Mouse (Mus musculus): ENCODE results near the gene 2210016F16Rik.
A peak's percentile ranks its signal among the peaks of the same experiment; 100 is the strongest.
"Not testable (repeated sequence)": the region's sequence is repeated elsewhere in the genome, so short reads cannot be mapped to it uniquely, and the experiment has no call there.

The 2210016F16Rik gene

DNA sequence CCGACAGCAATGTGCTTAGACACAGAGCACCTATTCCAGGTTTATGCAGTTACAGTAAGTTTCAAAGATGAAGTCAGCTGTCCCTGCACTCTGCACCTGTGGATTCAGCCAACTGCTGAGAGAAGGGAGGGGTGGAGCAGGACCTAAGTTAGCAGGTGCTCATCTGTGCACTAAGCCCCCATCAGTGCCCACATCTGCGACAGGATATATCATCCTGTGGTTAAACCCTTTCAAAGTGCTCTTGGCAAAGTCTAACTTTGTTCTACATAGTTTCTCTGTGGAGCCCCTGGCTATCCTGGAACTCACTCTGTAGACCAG is 11.9 kb downstream of the 2210016F16Rik start:
- no peak for DNase-seq (ENCODE audit: low spot score in 2 of 2)

GRCm38 (mm10) chr13:58372278-58373152 is 12.5 kb downstream of the 2210016F16Rik start:
- no peak for DNase-seq (ENCODE audit: low spot score in 2 of 2)

- DNase-seq (ENCODE audit: low spot score in 2 of 2) = no peak
Observed at GRCm38 (mm10) chr13:58368835-58369234, 16.2 kb downstream of the 2210016F16Rik start.

- DNase-seq (ENCODE audit: low spot score in 2 of 2) = no peak
Observed at GRCm38 (mm10) chr13:58367641-58368040, 17.4 kb downstream of the 2210016F16Rik start.

DNA sequence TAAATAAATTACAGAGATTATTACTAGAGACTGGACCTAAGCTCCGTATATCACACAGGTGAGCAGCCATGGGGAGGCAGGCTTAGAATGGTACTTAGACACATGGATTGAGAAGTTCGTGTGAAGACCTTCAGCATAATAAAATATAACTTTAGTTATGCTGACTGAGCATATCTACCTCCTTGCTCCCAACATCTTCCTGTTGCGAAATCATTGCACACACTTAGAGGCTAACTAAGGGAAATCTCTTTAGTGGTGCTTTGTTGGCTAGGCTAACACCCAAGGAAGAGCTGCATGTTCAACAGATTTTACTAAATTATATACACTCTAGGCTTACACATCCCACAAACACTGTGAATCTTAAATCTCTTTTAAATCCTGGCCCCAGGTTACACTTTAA is 18.7 kb downstream of the 2210016F16Rik start:
- DNase-seq (ENCODE audit: low spot score in 2 of 2) = no peak

DNA sequence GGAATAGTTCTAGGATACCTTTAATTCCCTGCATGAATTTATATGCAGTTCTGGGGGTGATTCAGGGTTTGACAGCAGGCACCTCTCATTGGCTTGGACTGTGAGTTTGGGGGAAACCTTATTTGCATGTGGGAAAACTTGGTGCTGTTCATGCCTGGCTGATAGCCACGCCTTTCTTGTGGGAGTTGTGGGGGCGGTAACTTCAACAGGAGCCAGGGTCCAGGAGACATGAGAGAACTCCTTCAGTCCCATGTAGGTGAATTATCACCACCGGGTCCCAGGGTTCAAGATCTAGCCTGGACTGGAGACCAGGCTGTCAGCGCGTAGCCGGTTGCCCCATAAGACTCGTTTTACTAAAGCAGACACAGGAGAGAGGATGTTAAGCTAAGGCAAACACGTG is 19.8 kb downstream of the 2210016F16Rik start:
- not testable (repeated sequence) for DNase-seq (ENCODE audit: low spot score in 2 of 2)

GRCm38 (mm10) chr13:58364353-58365175 is 20.5 kb downstream of the 2210016F16Rik start:
- no peak for DNase-seq (ENCODE audit: low spot score in 2 of 2)

- no peak for DNase-seq (ENCODE audit: low spot score in 2 of 2)
Observed at GRCm38 (mm10) chr13:58359304-58359653, 25.7 kb downstream of the 2210016F16Rik start.

DNA sequence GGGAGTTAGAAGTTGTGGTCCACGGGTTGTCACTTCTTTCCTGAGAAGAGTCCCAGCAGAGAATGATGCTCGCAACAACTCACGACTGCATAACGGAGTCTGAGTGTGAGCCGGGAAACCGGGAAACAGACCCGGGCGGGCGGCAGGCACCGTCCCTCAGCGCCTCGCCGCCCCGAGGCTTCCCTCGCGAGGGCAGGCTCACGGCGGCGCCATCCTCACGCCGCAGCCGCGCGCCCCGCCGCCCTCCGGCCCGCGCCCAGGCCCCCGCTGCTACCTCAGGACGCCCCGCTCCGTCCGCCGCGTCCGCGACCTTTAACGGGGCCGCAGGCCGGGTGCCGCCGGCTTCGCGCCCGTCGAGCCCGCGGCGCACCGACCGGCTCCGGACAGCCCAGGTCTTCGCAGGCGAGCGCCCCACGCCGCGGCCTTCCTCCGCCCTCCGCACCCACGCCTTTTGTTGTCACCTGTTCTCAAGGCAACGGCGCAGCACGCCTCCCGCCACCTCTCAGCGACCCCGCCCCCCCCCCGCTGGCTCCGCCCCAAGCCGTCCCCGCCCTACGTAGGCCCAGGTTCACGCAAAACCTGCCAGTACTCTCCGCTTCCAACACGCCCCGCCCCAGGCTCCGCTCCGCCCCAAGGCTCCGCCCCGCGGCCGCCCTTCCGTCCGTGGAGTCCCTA is 26.3 kb downstream of the 2210016F16Rik start, which contains the start of gene Kif27:
TSS of gene Kif27 (minus strand) at position 494 of the 675 bp plus-strand sequence.
- peak; percentile 73 to 91 for DNase-seq (ENCODE audit: low spot score in 2 of 2)

- no peak for DNase-seq (ENCODE audit: low spot score in 2 of 2)
Observed at GRCm38 (mm10) chr13:58352996-58353395, 32.0 kb downstream of the 2210016F16Rik start.

DNA sequence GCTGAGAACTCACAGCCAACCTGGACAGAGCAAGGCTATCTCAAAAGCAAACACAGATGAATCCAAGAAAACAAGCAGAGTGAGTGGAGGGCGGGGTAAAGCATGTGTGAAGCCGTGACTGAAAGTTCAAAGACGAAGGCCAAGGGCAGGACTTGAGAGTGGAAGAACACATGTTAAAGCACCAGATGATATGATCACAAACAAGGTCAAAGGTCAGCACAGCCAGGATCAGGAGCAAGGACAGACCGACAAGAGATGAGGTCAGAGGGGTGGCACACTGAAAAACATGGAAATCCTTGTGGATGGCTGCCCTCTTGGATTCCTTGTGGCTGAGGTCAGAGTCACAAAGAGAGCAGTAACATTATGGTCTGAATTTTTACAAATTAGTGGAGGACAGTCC is 34.4 kb downstream of the 2210016F16Rik start:
- no peak for DNase-seq (ENCODE audit: low spot score in 2 of 2)

GRCm38 (mm10) chr13:58344505-58344904 is 40.5 kb downstream of the 2210016F16Rik start:
- no peak for DNase-seq (ENCODE audit: low spot score in 2 of 2)

GRCm38 (mm10) chr13:58337456-58337855 is 47.6 kb downstream of the 2210016F16Rik start:
- no peak for DNase-seq (ENCODE audit: low spot score in 2 of 2)

DNA sequence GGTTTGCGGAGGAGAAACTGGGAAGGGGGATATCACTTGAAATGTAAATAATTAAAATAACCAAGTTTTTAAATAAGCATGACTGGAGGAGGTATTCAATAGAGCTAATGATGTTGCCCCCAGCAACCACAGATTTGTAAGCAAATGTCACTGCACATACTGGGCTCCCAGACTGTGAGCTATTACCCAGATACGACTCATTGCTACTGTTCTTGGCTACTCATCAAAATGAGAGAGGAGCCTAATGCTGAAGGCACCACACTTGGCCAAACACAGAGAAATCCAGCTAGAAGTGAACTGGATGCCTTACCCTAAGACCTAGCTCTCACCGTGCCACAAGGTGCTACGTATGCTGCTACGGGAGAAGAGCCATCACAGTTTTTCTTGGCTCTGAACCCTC is 50.9 kb downstream of the 2210016F16Rik start:
- no peak for DNase-seq (ENCODE audit: low spot score in 2 of 2)
